Mouse (Mus musculus): Measurements from ENCODE around the gene Pitpnc1.
"Not testable (repeated sequence)": the region's sequence is repeated elsewhere in the genome, so short reads cannot be mapped to it uniquely, and the experiment has no call there.

The Pitpnc1 gene

GRCm38 (mm10) chr11:107470521-107471041 is at the start of gene Pitpnc1:
TSS of gene Pitpnc1 (minus strand) at chr11:107470699.
- in situ Hi-C loops (cut with MboI; ENCODE audit: low sequenced_read_pairs), result loop anchor here (5.0 to 10.0 kb wide), 3 partner anchors 83 to 256 kb away; no protein-coding TSS in a partner anchor

GRCm38 (mm10) chr11:107518645-107519429 is 48.3 kb upstream of the Pitpnc1 start:
- in situ Hi-C loops (cut with MboI; ENCODE audit: low sequenced_read_pairs), result no loop called here

GRCm38 (mm10) chr11:107516387-107516786 is 45.9 kb upstream of the Pitpnc1 start:
- in situ Hi-C loops (cut with MboI; ENCODE audit: low sequenced_read_pairs), result no loop called here

GRCm38 (mm10) chr11:107513047-107513446 is 42.5 kb upstream of the Pitpnc1 start:
- in situ Hi-C loops (cut with MboI; ENCODE audit: low sequenced_read_pairs), result no loop called here

GRCm38 (mm10) chr11:107511954-107512353 is 41.5 kb upstream of the Pitpnc1 start:
- in situ Hi-C loops (cut with MboI; ENCODE audit: low sequenced_read_pairs), result not testable (repeated sequence)

GRCm38 (mm10) chr11:107510362-107511269 is 40.1 kb upstream of the Pitpnc1 start:
- in situ Hi-C loops (cut with MboI; ENCODE audit: low sequenced_read_pairs), result no loop called here

- in situ Hi-C loops (cut with MboI; ENCODE audit: low sequenced_read_pairs), result no loop called here
These were observed 39.3 kb upstream of the Pitpnc1 start for GRCm38 (mm10) chr11:107509631-107510338.

GRCm38 (mm10) chr11:107506260-107506659 is 35.8 kb upstream of the Pitpnc1 start:
- in situ Hi-C loops (cut with MboI; ENCODE audit: low sequenced_read_pairs), result no loop called here

- in situ Hi-C loops (cut with MboI; ENCODE audit: low sequenced_read_pairs), result not testable (repeated sequence)
These were observed 33.9 kb upstream of the Pitpnc1 start for GRCm38 (mm10) chr11:107504364-107504763.

- in situ Hi-C loops (cut with MboI; ENCODE audit: low sequenced_read_pairs), result no loop called here
These were observed 32.3 kb upstream of the Pitpnc1 start for GRCm38 (mm10) chr11:107502801-107503200.

- in situ Hi-C loops (cut with MboI; ENCODE audit: low sequenced_read_pairs), result no loop called here
These were observed 13.8 kb upstream of the Pitpnc1 start for GRCm38 (mm10) chr11:107484341-107484740.

- in situ Hi-C loops (cut with MboI; ENCODE audit: low sequenced_read_pairs), result loop anchor here (10.0 kb wide), 2 partner anchors 205 to 265 kb away; no protein-coding TSS in a partner anchor
These were observed 9.3 kb upstream of the Pitpnc1 start for GRCm38 (mm10) chr11:107479862-107480203.

GRCm38 (mm10) chr11:107479053-107479861 is 8.8 kb upstream of the Pitpnc1 start, which contains the start of gene Psmd12:
TSS of gene Psmd12 (plus strand) at chr11:107479484.
- in situ Hi-C loops (cut with MboI; ENCODE audit: low sequenced_read_pairs), result loop anchor here (10.0 kb wide), 2 partner anchors 204 to 264 kb away; no protein-coding TSS in a partner anchor

- in situ Hi-C loops (cut with MboI; ENCODE audit: low sequenced_read_pairs), result loop anchor here (5.0 to 10.0 kb wide), 3 partner anchors 86 to 258 kb away; no protein-coding TSS in a partner anchor
These were observed 2.8 kb upstream of the Pitpnc1 start for GRCm38 (mm10) chr11:107473137-107473820.

GRCm38 (mm10) chr11:107472304-107472703 is 1.8 kb upstream of the Pitpnc1 start:
- in situ Hi-C loops (cut with MboI; ENCODE audit: low sequenced_read_pairs), result loop anchor here (5.0 to 10.0 kb wide), 3 partner anchors 85 to 258 kb away; no protein-coding TSS in a partner anchor

GRCm38 (mm10) chr11:107471071-107471720 is 697 bp upstream of the Pitpnc1 start:
- in situ Hi-C loops (cut with MboI; ENCODE audit: low sequenced_read_pairs), result loop anchor here (5.0 to 10.0 kb wide), 3 partner anchors 84 to 256 kb away; no protein-coding TSS in a partner anchor

- in situ Hi-C loops (cut with MboI; ENCODE audit: low sequenced_read_pairs), result loop anchor here (5.0 to 10.0 kb wide), 3 partner anchors 82 to 255 kb away; no protein-coding TSS in a partner anchor
These were observed 752 bp downstream of the Pitpnc1 start for GRCm38 (mm10) chr11:107469523-107470371.

Data from CH12F3 (cell line).